Mouse (Mus musculus): ENCODE results near the gene Ring1.

GRCm38 (mm10) chr17:33973572-33973971 lies 50.9 kb downstream of the Ring1 start:
- no peak for TF ChIP-seq POLR2A (IDR thresholded peaks at IDR 0.05; ENCODE audit: borderline replicate concordance, insufficient read depth, low read length)
- no peak for TF ChIP-seq CTCF (IDR thresholded peaks at IDR 0.05; ENCODE audit: borderline replicate concordance, insufficient read depth, low read depth, low read length)
